Mouse (Mus musculus): ENCODE measurements around the gene Olfr699. TPM values are rescaled to one million over a fixed set of nuclear protein-coding genes. Genes with fewer than 3 reads are reported as not detected.
"Not testable (repeated sequence)": the region's sequence is repeated elsewhere in the genome, so short reads cannot be mapped to it uniquely, and the experiment has no call there.

Gene Olfr699
- total RNA-seq (2021) = not detected
- long read RNA-seq, experiment 1 = 0 reads
- long read RNA-seq, experiment 2 = 0 reads

- TF ChIP-seq CTCF (conservative IDR thresholded peaks at IDR 0.05) = no peak
- no peak within 1 kb of the TSS for H3K27ac ChIP-seq
- no peak within 1 kb of the TSS for H3K4me3 ChIP-seq
- DNase-seq (ENCODE audit: low spot score in 2 of 2) = no peak
Measured at GRCm38 (mm10) chr7:106793098-106793497, at the start of gene Olfr699. Gene Olfr699, minus strand, starts transcription at chr7:106793198.

DNA sequence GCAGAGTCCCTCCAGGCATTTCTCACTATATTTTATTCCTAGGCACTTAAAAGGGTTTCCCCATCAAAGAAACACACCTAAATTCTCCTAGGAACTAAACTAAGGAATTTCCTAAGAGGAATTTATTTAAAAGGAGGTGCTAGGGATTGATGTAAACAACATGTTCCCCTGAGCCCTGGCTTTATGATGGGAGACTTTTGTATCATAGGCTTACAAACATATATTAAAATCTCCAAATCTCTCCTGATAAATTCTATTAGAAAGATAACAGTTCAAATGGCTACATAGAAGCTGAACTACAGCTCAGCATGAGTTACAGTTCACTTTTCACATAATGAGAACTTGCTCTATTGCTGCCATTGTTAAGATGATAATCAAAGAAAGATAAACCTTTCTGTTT, 40.8 kb upstream of the Olfr699 start, which contains the start of gene Olfr702:
TSS of gene Olfr702 (minus strand) at position 101 of the 400 bp plus-strand sequence.
- no peak for TF ChIP-seq CTCF (conservative IDR thresholded peaks at IDR 0.05)
- DNase-seq (ENCODE audit: low spot score in 2 of 2) = no peak
- H3K27ac ChIP-seq = no peak within 1 kb of the TSS
- H3K4me3 ChIP-seq = no peak within 1 kb of the TSS

GRCm38 (mm10) chr7:106818414-106818813, 25.4 kb upstream of the Olfr699 start:
- Histone ChIP-seq H3K27ac (no peak overlapping the region), H3K4me3 (no peak overlapping the region)
- DNase-seq (ENCODE audit: low spot score in 2 of 2) = no peak
- TF ChIP-seq CTCF (conservative IDR thresholded peaks at IDR 0.05) = no peak

DNA sequence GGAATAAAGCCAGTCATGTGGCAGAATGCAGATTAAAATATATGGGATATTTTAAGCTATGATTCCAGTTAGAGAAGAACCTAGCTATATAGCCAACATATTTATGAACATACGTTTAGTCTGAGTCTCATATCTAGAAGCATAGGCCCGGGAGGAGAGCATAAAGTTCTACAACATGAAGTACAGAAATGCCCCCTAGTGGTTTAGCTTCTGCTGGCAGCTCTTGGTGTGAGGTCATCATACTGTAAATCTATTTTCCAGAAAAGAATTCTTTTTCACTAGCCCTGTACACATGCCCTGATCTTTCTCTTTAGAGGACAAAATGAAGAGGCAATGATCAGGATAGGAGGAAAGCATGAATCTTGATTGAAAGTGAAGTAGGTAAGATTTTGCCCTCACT, 22.8 kb upstream of the Olfr699 start:
- Histone ChIP-seq H3K27ac (no peak overlapping the region), H3K4me3 (no peak overlapping the region)
- peak; percentile 65 for TF ChIP-seq CTCF (conservative IDR thresholded peaks at IDR 0.05)
- DNase-seq (ENCODE audit: low spot score in 2 of 2) = no peak

GRCm38 (mm10) chr7:106813829-106814228, 20.8 kb upstream of the Olfr699 start, which contains the start of gene Olfr701:
Gene Olfr701, plus strand, starts transcription at chr7:106814129.
- no peak within 1 kb of the TSS for H3K27ac ChIP-seq
- no peak for TF ChIP-seq CTCF (conservative IDR thresholded peaks at IDR 0.05)
- no peak within 1 kb of the TSS for H3K4me3 ChIP-seq
- DNase-seq (ENCODE audit: low spot score in 2 of 2) = no peak

DNA sequence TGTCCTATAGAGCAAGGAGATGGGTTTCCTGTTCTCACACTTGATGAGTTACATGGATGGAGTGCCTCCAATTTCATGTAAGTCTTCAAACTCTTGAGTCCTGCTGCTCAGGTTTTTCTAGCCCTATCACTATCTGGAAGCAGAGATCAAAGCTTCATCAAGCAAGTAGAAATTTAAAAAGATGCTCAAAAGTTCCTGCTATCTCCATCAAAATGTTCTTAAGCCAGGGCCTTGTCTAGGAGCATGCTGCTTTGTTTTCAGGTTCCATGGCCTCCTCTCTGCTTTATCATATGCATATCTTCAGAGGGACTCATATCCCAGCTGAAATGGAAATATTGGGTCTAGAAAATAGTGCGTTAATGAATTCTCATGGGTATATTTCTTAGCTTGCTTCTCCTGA, 15.7 kb upstream of the Olfr699 start, which contains the start of gene Olfr700:
TSS of gene Olfr700 (minus strand) at position 101 of the 400 bp plus-strand sequence.
- Histone ChIP-seq H3K27ac (no peak within 1 kb of the TSS), H3K4me3 (no peak within 1 kb of the TSS)
- DNase-seq (ENCODE audit: low spot score in 2 of 2) = no peak
- TF ChIP-seq CTCF (conservative IDR thresholded peaks at IDR 0.05) = no peak

DNA sequence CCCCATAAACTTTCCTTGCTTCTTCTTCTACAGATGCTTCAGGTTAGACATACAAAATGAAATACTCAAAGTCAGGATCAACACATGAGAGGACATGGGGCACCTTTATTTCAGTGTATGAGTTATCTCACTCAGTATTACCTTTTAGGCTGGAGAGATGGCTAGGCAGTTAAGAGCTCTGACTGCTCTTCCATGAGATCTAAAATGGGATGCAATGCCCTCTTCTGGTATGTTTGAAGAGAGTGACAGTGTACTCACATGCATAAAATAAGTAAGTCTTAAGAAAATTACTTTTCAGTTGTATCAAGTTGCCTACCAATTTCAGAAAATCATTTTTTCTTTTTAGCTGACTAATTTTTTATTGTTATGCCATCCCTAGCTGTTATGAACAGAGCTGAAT, 4.7 kb downstream of the Olfr699 start:
- Histone ChIP-seq H3K27ac (no peak overlapping the region), H3K4me3 (no peak overlapping the region)
- peak; percentile 22 for TF ChIP-seq CTCF (conservative IDR thresholded peaks at IDR 0.05)
- no peak for DNase-seq (ENCODE audit: low spot score in 2 of 2)

GRCm38 (mm10) chr7:106761008-106761407, 32.0 kb downstream of the Olfr699 start:
- not testable (repeated sequence) for H3K27ac ChIP-seq; DNase-seq (ENCODE audit: low spot score in 2 of 2); H3K4me3 ChIP-seq

DNA sequence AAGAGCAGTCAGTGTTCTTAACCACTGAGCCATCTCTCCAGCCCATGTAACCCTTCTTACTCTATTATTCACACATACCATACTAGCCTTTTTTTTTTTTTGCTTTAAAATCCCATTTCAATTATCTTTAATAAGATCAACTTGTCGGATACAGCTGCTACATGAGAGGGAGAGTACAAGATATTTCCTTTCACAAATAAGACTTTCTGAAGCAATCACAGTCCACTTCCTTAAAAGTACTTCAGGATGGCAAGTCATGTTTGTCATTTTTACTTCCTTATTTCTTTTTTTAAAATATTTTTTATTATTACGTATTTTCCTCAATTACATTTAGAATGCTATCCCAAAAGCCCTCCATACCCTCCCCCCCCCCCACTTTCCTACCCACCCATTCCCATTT, 34.2 kb downstream of the Olfr699 start:
- no peak overlapping the region for H3K27ac ChIP-seq
- H3K4me3 ChIP-seq = no peak overlapping the region
- no peak for DNase-seq (ENCODE audit: low spot score in 2 of 2)
- no peak for TF ChIP-seq CTCF (conservative IDR thresholded peaks at IDR 0.05)

GRCm38 (mm10) chr7:106755297-106755696, 37.7 kb downstream of the Olfr699 start, which contains the start of gene Olfr698:
Gene Olfr698, minus strand, starts transcription at chr7:106755397.
- TF ChIP-seq CTCF (conservative IDR thresholded peaks at IDR 0.05) = no peak
- Histone ChIP-seq H3K4me3 (no peak within 1 kb of the TSS), H3K27ac (no peak within 1 kb of the TSS)
- no peak for DNase-seq (ENCODE audit: low spot score in 2 of 2)

DNA sequence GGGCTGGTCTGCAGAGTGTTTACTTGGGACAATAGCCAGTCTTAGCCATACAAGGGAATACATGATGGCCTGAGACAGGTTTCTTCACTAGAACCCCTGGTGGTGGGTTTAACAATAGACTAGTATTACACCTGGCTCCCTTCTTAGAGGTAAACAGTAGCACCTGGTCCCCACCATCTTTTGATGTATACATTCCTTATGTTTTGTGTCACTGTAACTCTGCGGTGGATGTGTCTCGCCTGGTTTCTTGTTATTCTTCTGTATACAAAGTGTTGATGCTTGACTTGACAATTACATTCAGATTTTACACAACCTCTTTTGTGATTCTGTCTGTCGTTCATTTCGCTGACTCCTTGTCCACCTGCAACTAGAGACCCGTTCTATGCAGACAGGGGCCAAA, 47.2 kb downstream of the Olfr699 start:
- H3K4me3 ChIP-seq = no peak overlapping the region
- no peak for TF ChIP-seq CTCF (conservative IDR thresholded peaks at IDR 0.05)
- H3K27ac ChIP-seq = no peak overlapping the region
- DNase-seq (ENCODE audit: low spot score in 2 of 2) = no peak

DNA sequence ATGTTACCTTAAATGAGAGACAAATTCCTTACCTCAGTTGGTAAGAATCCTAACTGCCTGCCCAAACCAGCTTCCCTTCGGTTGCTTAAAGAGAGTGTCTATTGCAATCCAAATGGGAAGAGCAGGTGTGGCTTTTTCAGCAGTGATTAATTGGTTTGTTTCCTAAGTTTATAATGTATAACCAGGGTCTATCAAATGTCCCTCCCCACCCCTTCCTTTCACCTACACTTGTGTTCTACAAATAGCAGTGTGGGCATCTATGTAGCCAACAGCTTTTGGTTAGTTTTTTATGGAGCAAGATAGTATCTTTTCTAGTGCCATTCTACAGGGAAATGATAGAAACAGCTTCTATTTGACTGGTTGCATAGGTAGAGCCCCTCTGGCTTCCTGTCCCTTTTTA, 50.7 kb downstream of the Olfr699 start, which contains the start of gene Olfr697:
TSS of gene Olfr697 (minus strand) at position 101 of the 400 bp plus-strand sequence.
- Histone ChIP-seq H3K4me3 (no peak within 1 kb of the TSS), H3K27ac (no peak within 1 kb of the TSS)
- TF ChIP-seq CTCF (conservative IDR thresholded peaks at IDR 0.05) = no peak
- no peak for DNase-seq (ENCODE audit: low spot score in 2 of 2)

Other genes with a start within 250 kb of the Olfr699 start
- gene Olfr693, start 112.6 kb downstream of the Olfr699 start, total RNA-seq (2021) = not detected
- gene Olfr694, start 101.4 kb downstream of the Olfr699 start, total RNA-seq (2021) = not detected
- not detected for gene Olfr695, start 76.8 kb downstream of the Olfr699 start, total RNA-seq (2021)
- not detected for gene Olfr697, start 50.8 kb downstream of the Olfr699 start, total RNA-seq (2021)
- gene Olfr698, start 37.8 kb downstream of the Olfr699 start, total RNA-seq (2021) = not detected
- gene Olfr700, start 15.6 kb upstream of the Olfr699 start, total RNA-seq (2021) = not detected
- gene Olfr701, start 20.9 kb upstream of the Olfr699 start, total RNA-seq (2021) = not detected
- not detected for gene Olfr702, start 40.7 kb upstream of the Olfr699 start, total RNA-seq (2021)
- not detected for gene Olfr703, start 50.2 kb upstream of the Olfr699 start, total RNA-seq (2021)
- gene Olfr704, start 70.0 kb upstream of the Olfr699 start, total RNA-seq (2021) = not detected
- not detected for gene Olfr705, start 83.7 kb upstream of the Olfr699 start, total RNA-seq (2021)
- gene Olfr706, start 95.0 kb upstream of the Olfr699 start, total RNA-seq (2021) = not detected
- not detected for gene Olfr707, start 108.0 kb upstream of the Olfr699 start, total RNA-seq (2021)
- gene Olfr1532-ps1, start 114.8 kb upstream of the Olfr699 start, total RNA-seq (2021) = not detected
- not detected for gene Olfr709-ps1, start 139.0 kb upstream of the Olfr699 start, total RNA-seq (2021)
- not detected for gene Olfr710, start 155.1 kb upstream of the Olfr699 start, total RNA-seq (2021)
- gene Olfr6, start 170.7 kb upstream of the Olfr699 start, total RNA-seq (2021) = under 1 TPM in 1 of 2 experiments, not detected in 1; 0.08 TPM
- not detected for gene Olfr711, start 182.3 kb upstream of the Olfr699 start, total RNA-seq (2021)
- not detected for gene Olfr2, start 212.9 kb upstream of the Olfr699 start, total RNA-seq (2021)
- not detected for gene Olfr713, start 238.0 kb upstream of the Olfr699 start, total RNA-seq (2021)